Mouse (Mus musculus) E14TG2a.4 (cell line): ENCODE measurements around the gene Letmd1.

Experiments
- H3K27me3 ChIP-seq: 2 replicates; pipeline ENCODE4 v1.6.1; 2014; ENCODE audit warnings: low read length, control low read depth; ENCODE audit not compliant: insufficient read depth
- H3K36me3 ChIP-seq: 2 replicates; pipeline ENCODE4 v1.6.1; 2014; ENCODE audit warnings: low read length, control low read depth; ENCODE audit not compliant: insufficient read depth
- H3K4me1 ChIP-seq: replicated peaks from 2 replicates; pipeline ENCODE4 v1.6.1; 2014; ENCODE audit warnings: low read depth, low read length, control low read depth
- H3K4me3 ChIP-seq: replicated peaks from 2 replicates; pipeline ENCODE4 v1.5.1; 2014; ENCODE audit warnings: mild to moderate bottlenecking, low read length
- H3K9me3 ChIP-seq: 2 replicates; pipeline ENCODE4 v1.6.1; 2014; ENCODE audit warnings: low read length, control low read depth
- CTCF ChIP-seq: conservative IDR thresholded peaks from 2 replicates; pipeline ENCODE4 v1.5.1; 2014; ENCODE audit warnings: low read length
- NANOG ChIP-seq: IDR thresholded peaks from 2 replicates; pipeline ENCODE4 v1.6.1; 2014; ENCODE audit warnings: borderline replicate concordance, low read length, mixed read lengths
- POU5F1 ChIP-seq: IDR thresholded peaks from 2 replicates; pipeline ENCODE4 v1.6.1; 2014; ENCODE audit warnings: low read length, borderline replicate concordance

Gene Letmd1

DNA sequence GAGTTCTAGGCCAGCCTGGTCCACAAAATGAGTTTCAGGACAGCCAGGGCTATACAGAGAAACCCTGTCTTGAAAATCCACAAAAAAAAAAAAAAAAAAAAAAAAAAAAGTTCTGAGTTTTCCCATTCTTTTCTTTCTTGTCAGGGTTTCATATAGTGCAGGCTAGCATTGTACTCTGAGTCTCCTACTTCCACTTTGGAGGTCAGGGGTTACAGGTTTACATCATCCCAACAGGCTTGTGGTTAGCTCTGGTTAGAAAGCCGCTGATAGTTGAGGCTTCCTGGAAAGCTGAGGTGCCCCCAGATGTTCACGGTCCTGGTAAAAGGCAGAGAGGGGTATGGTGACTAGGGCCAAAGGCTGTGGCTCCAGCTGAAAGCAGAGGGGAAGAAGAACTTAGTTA is 21.9 kb upstream of the Letmd1 start:
- Histone ChIP-seq H3K27me3 (0 out of 2 replicates have a peak, but pooled peaks cover 3% of the 10 kb centered on the region), H3K4me3 (no peak overlapping the region), H3K36me3 (no peaks in the 10 kb centered on the region), H3K9me3 (no peaks in the 10 kb centered on the region), H3K4me1 (peaks cover 24% of the 10 kb centered on the region)
- TF ChIP-seq NANOG (no peak), POU5F1 (no peak), CTCF (no peak)

DNA sequence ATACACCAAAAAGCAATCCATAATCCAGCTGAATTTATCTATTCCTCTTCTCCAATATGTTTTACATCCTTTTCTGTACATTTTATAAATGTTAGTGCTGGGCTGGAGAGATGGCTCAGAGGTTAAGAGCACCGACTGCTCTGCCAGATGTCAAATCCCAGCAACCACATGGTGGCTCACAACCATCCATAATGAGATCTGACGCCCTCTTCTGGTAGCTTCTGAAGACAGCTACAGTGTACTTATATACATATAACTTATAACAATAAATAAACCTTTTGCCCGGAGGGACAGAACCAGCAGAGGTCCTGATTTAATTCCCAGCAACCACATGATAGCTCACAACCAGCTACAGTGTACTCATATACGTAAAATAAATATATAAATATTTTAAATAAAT is 20.3 kb upstream of the Letmd1 start:
- TF ChIP-seq CTCF (0 out of 2 replicates have a peak, but pooled peaks have one; percentile 16), POU5F1 (no peak)
- Histone ChIP-seq H3K36me3 (no peaks in the 10 kb centered on the region), H3K4me1 (peaks cover 25% of the 10 kb centered on the region), H3K4me3 (no peak overlapping the region), H3K27me3 (0 out of 2 replicates have a peak, but pooled peaks cover 3% of the 10 kb centered on the region), H3K9me3 (no peaks in the 10 kb centered on the region)

DNA sequence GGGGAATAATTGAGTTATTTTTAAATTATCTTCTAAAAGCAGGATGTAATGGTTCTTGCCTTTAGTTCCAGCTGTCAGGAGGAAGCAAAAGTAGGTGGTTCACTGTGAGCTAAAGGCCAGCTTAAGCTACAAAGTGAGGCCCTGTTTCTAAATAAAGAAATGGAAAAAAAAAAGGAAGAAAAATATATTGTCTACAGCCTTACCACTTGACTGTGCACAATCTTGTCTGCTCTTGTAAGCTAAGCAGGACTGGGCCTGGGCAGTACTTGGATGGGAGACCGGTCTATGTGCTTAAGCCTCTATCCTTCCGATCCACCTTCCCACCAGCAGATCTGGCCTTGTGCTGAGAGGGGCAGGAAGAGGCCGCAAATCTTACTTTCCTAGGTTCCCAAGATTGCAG is 19.3 kb upstream of the Letmd1 start:
- TF ChIP-seq CTCF: no peak
- TF ChIP-seq NANOG: no peak
- no peak for TF ChIP-seq POU5F1
- H3K9me3 ChIP-seq: no peaks in the 10 kb centered on the region
- H3K36me3 ChIP-seq: no peaks in the 10 kb centered on the region
- peaks cover 16% of the 10 kb centered on the region for H3K4me1 ChIP-seq
- 0 out of 2 replicates have a peak, but pooled peaks cover 3% of the 10 kb centered on the region for H3K27me3 ChIP-seq
- no peak overlapping the region for H3K4me3 ChIP-seq

DNA sequence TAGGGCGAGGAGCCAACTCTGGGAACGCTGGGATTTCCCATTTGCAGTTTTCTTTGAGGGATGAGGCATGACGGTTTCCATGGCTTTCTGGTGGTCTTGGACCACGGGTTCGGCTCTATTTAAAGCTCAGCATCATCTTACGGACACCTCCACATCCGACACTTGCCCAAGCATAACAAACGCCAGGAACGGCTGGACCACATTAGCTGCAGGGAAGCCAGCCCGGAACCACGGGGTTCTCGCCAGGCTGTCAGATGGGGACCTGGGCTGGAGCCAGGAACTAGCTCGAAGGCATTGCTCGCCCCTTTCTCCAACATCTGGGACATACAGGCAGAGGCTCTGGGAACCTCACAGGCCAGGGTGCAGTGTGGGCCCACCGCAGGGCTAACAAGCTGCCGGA is 17.6 kb upstream of the Letmd1 start:
- Histone ChIP-seq H3K27me3 (0 out of 2 replicates have a peak, but pooled peaks cover 3% of the 10 kb centered on the region), H3K4me1 (peaks cover 19% of the 10 kb centered on the region), H3K36me3 (no peaks in the 10 kb centered on the region), H3K4me3 (0 out of 2 replicates have a peak overlapping the region, but pooled peaks have one; percentile 17), H3K9me3 (no peaks in the 10 kb centered on the region)
- no peak for TF ChIP-seq CTCF

DNA sequence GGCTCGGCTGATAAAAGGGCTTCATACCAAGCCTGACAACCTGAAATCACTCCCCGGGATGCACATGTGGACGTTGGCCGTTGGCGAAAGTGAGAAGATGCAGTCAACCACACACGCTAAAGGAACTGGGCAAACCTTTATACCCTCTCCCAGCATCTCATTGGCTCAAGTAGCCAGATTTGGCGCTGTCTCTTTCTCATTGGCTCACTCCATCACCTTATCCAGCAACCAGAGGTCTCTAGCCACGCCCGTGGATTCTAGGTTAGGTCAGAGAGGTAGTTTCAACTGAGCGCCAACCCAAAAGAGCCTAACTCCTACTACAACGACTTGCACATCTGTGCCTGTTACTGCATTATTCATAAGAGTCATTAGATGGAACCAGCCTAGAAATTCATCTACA is 16.3 kb upstream of the Letmd1 start:
- Histone ChIP-seq H3K36me3 (no peaks in the 10 kb centered on the region), H3K4me1 (peaks cover 24% of the 10 kb centered on the region), H3K9me3 (no peaks in the 10 kb centered on the region), H3K4me3 (peak overlapping the region; percentile 50; the same call in 1 of the 2 replicates), H3K27me3 (0 out of 2 replicates have a peak, but pooled peaks cover 3% of the 10 kb centered on the region)
- TF ChIP-seq NANOG (no peak), CTCF (no peak), POU5F1 (no peak)

DNA sequence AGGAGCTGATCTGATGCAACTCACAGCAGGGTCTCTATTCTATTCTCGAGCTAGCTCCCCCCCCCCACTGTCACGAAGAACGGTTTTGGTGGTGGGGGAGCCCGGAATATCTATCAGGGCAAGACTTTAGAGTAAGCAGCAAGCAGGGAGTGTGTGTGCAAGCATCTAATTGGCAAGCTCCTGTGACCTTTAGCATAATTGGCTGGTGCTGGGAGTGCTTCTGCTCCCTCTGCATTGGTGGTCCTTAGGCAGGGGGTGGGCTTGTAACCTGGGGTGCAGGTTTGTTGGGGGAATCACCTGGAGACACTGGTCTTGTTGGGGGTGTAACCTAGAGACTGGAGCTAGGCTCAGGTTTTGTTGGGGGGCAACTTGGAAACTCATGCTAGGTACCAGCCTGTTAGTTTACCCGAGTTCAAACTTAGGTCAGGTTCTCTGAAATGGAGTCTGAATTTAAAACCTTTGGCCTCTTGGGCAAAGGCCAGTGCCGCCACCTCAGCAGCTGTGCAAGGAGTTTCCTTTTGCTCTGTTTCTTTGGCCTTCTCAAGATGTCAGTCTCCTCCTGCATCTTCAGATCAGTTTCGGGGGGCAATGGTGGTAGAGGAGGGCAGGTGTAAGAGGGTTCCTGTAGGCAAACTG is 12.3 kb upstream of the Letmd1 start:
- no peaks in the 10 kb centered on the region for H3K9me3 ChIP-seq
- no peak for TF ChIP-seq POU5F1
- no peak for TF ChIP-seq CTCF
- no peak for TF ChIP-seq NANOG
- H3K4me3 ChIP-seq: no peak overlapping the region
- H3K36me3 ChIP-seq: no peaks in the 10 kb centered on the region
- H3K27me3 ChIP-seq: peaks cover 13% of the 10 kb centered on the region
- H3K4me1 ChIP-seq: peaks cover 34% of the 10 kb centered on the region

DNA sequence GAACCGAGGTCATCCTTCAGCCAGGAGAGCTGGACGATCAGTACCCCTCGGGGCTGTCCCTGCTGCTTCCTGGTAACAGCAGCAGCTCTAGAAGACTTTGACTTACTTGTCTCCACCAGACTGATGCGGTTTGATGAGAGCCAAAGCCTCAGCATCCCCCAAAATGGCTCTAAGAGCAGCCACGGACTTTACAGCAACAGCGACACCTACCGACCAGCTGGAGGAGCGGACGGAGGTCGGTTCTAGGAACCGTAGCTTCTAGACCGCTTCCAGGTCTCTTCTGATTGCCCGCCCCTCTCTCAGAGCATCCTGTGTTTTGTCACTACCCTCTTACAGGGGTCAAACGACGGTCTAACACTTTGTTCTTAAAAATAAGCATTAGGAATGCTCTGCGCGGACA is 11.5 kb upstream of the Letmd1 start:
- Histone ChIP-seq H3K4me3 (no peak overlapping the region), H3K36me3 (no peaks in the 10 kb centered on the region), H3K4me1 (peaks cover 28% of the 10 kb centered on the region), H3K9me3 (no peaks in the 10 kb centered on the region), H3K27me3 (peaks cover 13% of the 10 kb centered on the region)
- TF ChIP-seq NANOG (no peak), POU5F1 (no peak), CTCF (peak; percentile 80)

DNA sequence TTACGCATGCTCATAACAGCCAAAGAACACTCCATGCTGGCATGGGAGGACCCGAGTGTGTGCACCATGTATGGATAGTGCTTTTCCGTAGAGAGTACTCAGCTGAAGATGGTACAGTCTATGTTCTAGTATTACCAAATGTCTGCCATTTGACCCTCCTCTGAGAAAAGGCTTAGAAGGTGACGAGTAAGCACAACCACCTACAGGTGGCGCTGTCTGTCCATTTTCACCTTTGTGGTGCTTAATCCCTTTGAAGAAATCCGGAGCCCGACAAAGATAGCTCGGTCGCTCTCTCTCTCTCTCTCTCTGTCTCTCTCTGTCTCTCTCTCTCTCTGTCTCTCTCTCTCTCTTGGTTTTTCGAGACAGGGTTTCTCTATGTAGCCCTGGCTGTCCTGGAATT is 10.8 kb upstream of the Letmd1 start:
- H3K9me3 ChIP-seq: no peaks in the 10 kb centered on the region
- H3K27me3 ChIP-seq: peaks cover 13% of the 10 kb centered on the region
- TF ChIP-seq CTCF (peak; percentile 53), NANOG (no peak), POU5F1 (no peak)
- no peaks in the 10 kb centered on the region for H3K36me3 ChIP-seq
- no peak overlapping the region for H3K4me3 ChIP-seq
- H3K4me1 ChIP-seq: peaks cover 28% of the 10 kb centered on the region

DNA sequence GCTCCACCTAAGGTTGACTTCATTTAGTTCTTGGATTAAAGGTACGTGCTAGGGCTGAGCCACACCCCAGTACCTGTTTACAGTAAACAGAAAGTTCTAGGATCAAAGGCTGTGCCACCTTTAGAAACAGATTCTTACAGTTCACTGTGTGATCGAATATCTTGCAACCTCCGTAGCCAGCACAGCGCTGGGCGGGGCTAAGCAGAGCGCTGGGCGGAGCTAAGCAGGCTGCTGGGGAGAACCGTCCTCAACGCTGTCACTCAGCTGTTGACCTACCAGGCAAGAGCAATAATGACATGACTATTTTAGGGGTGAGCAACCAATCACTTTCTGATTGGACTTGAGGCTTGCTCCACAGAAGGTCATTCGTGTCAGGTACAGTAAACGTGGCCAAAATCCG is 7.9 kb upstream of the Letmd1 start:
- no peaks in the 10 kb centered on the region for H3K9me3 ChIP-seq
- H3K36me3 ChIP-seq: no peaks in the 10 kb centered on the region
- H3K4me3 ChIP-seq: no peak overlapping the region
- peaks cover 33% of the 10 kb centered on the region for H3K4me1 ChIP-seq
- peaks cover 13% of the 10 kb centered on the region for H3K27me3 ChIP-seq
- TF ChIP-seq CTCF (no peak), POU5F1 (no peak), NANOG (no peak)
